Mouse (Mus musculus) limb, embryonic 13.5 days (tissue): Measurements from ENCODE around the gene Fars2. TPM values are rescaled to one million over a fixed set of nuclear protein-coding genes. Genes with fewer than 3 reads are reported as not detected.

Experiments
- ATAC-seq: fragments of 200-750 bp; cut with Nextera tagmentation; 2 replicates; pipeline ENCODE4 v1.8.0; 2017; ENCODE audit warnings: low read depth, moderate number of reproducible peaks, moderate TSS enrichment; ENCODE audit not compliant: low FRiP score
- H3K27ac ChIP-seq: fragments of 300-500 bp; sonication (generic); 2 replicates; pipeline ENCODE4 v1.5.1; 2015; ENCODE audit warnings: inconsistent platforms, mild to moderate bottlenecking, moderate library complexity
- H3K27me3 ChIP-seq: fragments of 300-500 bp; sonication (generic); 2 replicates; pipeline ENCODE4 v1.6.1; 2015; ENCODE audit warnings: mild to moderate bottlenecking, inconsistent platforms
- H3K36me3 ChIP-seq: fragments of 300-500 bp; sonication (generic); 2 replicates; pipeline ENCODE4 v1.6.1; 2015; ENCODE audit warnings: inconsistent platforms, mild to moderate bottlenecking, moderate library complexity
- H3K4me1 ChIP-seq: fragments of 300-500 bp; sonication (generic); 2 replicates; pipeline ENCODE4 v1.6.1; 2015; ENCODE audit warnings: inconsistent platforms
- H3K4me2 ChIP-seq: fragments of 300-500 bp; sonication (generic); replicated peaks from 2 replicates; pipeline ENCODE4 v1.6.1; 2015; ENCODE audit warnings: inconsistent platforms, mild to moderate bottlenecking, moderate library complexity
- H3K4me3 ChIP-seq: fragments of 300-500 bp; sonication (generic); 2 replicates; pipeline ENCODE4 v1.5.1; 2015; ENCODE audit warnings: moderate library complexity, mild to moderate bottlenecking, inconsistent platforms
- H3K9ac ChIP-seq: fragments of 300-500 bp; sonication (generic); 2 replicates; pipeline ENCODE4 v1.6.1; 2015; ENCODE audit warnings: mild to moderate bottlenecking, inconsistent platforms
- H3K9me3 ChIP-seq: fragments of 300-500 bp; sonication (generic); 2 replicates; pipeline ENCODE4 v1.6.1; 2016; ENCODE audit warnings: inconsistent platforms
- WGBS: fragments of 180-500 bp; shearing (Covaris S2); methylation state at CpG from one replicate; pipeline ENCODE4 v1.1.7; 2015; 5-methylcytosine and 5-hydroxymethylcytosine counted together
- polyA plus RNA-seq: library from polyadenylated mRNA; unstranded; fragments of >200 nt; fragmentation: Nextera tagmentation; extraction: Ambion mirVana; gene quantifications from 2 replicates; pipeline ENCODE4 v1.2.1, GENCODE M21; 2015

The Fars2 gene
- polyA plus RNA-seq, 1 experiment from 2014 or later, result 35.1 TPM

DNA sequence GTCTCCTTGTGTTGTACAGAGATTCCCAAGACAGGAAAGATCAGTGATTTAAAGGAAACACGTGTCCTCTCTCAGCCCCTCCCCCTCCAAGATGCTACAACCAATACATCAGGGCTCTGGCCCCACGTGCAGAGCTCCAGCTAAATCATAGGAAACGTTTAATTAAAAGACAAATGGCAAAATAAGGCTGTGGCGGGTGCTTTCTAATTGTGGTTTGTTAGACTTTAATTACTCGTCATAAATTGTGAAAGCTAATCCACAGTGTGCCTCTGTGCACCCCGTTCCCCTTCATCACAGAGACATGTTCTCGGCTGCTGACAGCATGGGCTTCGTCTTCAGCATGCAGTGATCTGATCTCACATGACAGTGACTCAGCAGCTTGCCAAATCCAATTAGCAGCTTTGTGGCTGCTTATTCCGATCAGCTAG, 400.9 kb downstream of the Fars2 start:
- Histone ChIP-seq H3K9me3 (no peaks in the 10 kb centered on the region), H3K27me3 (no peaks in the 10 kb centered on the region), H3K9ac (no peak overlapping the region), H3K36me3 (no peaks in the 10 kb centered on the region), H3K4me3 (no peak overlapping the region), H3K4me1 (peaks cover 3% of the 10 kb centered on the region; the same call in 1 of the 2 replicates), H3K4me2 (no peak overlapping the region), H3K27ac (no peak overlapping the region)
- no peak for ATAC-seq
- WGBS, result 21% methylated on average over 9 of the region's 9 CpGs

DNA sequence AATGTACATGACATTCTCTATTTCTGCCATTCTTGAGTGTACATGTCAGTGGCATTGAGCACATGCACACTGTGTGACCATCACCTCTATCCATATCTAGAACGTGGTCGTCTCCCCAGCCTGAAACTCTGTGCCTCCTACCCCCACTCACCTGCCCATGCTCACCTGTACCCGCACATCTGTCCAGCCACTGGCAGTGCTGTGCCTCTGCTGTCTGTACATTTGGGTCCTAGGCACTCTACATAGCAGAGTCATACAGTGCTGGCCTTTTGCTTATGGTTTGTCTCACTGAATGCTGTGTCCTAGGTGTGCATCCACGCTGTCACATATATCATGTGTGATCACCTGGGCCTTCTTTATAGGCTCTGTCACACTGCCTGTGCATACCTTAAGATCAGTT, 410.5 kb downstream of the Fars2 start:
- ATAC-seq, result no peak
- no peaks in the 10 kb centered on the region for H3K36me3 ChIP-seq
- H3K27me3 ChIP-seq, result no peaks in the 10 kb centered on the region
- peaks cover 19% of the 10 kb centered on the region for H3K4me1 ChIP-seq
- H3K4me3 ChIP-seq, result no peak overlapping the region
- 93% methylated on average over 4 of the region's 4 CpGs for WGBS
- no peak overlapping the region for H3K9ac ChIP-seq
- no peaks in the 10 kb centered on the region for H3K9me3 ChIP-seq
- H3K27ac ChIP-seq, result no peak overlapping the region
- H3K4me2 ChIP-seq, result no peak overlapping the region

DNA sequence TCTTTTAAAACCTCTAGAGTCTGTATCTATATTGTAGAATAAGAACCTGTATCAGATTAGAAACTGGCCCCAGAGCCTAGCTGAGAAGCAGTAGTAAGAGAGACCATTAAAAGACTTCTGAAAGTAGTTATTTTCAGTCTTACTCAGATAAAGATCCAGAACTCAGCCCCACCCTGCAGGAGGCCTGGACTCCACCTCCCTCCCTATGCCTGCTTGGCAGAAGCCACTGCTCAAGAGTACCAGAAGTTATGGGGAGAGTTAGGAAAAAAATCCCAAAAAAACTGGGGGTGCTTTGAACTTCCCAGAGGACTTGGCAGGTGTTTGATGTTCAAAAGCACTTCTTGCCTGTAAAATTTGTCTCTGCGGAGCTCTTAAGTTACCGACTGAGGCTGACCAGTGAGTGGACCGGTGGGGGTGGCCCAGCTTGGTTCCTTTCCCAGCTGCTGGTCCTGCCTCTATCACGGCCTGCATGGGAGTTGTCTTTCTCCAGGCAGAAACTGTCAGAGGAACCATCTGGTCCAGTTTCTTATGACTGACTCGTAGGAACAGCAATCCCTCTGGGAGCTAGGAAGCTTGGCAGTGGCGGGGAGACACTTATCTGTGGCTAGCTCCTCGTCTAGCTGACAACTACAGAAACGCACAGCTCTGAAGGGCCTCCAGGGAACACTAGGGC, 411.1 kb downstream of the Fars2 start:
- no peak overlapping the region for H3K27ac ChIP-seq
- 35% methylated on average over 8 of the region's 8 CpGs for WGBS
- H3K4me3 ChIP-seq, result no peak overlapping the region
- ATAC-seq, result no peak
- peaks cover 19% of the 10 kb centered on the region for H3K4me1 ChIP-seq
- no peak overlapping the region for H3K9ac ChIP-seq
- H3K36me3 ChIP-seq, result no peaks in the 10 kb centered on the region
- no peaks in the 10 kb centered on the region for H3K9me3 ChIP-seq
- H3K27me3 ChIP-seq, result no peaks in the 10 kb centered on the region
- H3K4me2 ChIP-seq, result no peak overlapping the region

DNA sequence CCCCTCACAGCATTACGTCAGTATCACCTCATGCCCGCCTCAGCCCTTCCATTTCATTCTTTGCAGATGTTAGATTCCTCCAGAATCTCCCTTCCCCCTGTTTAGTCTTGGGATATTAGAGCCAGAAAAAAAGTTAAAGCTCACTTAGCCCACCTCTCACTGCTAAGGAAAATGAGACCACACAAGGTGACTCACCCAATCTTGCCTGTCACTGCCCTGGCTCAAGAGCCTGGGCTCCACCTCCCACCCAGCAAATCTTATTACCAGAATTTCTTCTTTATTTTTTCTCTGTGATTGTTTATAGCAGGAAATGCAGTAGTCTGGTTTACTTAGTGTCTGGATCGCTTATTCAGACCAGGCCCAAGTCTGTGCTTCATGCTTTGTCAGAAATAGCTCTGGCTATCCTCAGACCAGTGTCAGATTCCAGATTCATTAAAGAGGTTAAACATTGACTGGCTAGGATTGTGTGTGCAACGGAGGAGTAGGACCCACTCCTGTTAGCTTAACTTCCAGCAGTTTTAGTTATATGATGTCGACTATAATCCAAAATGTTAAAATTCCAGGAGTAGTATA, 412.3 kb downstream of the Fars2 start:
- Histone ChIP-seq H3K9ac (no peak overlapping the region), H3K27ac (no peak overlapping the region), H3K4me3 (no peak overlapping the region), H3K36me3 (no peaks in the 10 kb centered on the region), H3K9me3 (no peaks in the 10 kb centered on the region), H3K4me2 (no peak overlapping the region), H3K27me3 (no peaks in the 10 kb centered on the region), H3K4me1 (peaks cover 19% of the 10 kb centered on the region)
- WGBS, result 40% methylated on average over 5 of the region's 5 CpGs
- no peak for ATAC-seq

DNA sequence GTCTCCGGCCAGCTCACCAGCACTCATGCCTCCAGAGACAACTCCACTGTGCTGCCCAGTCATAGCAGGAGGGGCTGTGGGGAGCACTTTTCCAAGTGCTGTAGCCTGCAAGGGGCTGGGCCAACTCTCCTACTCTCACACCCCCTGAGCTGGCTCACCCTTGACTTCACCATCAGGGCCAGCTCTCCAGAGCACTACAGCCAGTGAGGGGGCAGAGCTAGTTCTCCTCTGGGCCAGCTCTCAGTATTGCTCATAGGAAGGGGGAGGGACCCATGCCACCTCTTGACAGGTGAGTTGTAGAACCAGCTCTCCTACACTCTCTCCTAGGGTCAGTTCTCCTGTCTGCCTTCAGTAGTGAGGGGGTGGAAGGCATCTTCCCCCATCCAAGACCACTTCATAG, 413.6 kb downstream of the Fars2 start:
- H3K9ac ChIP-seq, result no peak overlapping the region
- no peaks in the 10 kb centered on the region for H3K9me3 ChIP-seq
- peaks cover 25% of the 10 kb centered on the region for H3K4me1 ChIP-seq
- WGBS, result 93% methylated on average over 1 of the region's 1 CpGs
- no peaks in the 10 kb centered on the region for H3K36me3 ChIP-seq
- no peak overlapping the region for H3K4me2 ChIP-seq
- H3K27ac ChIP-seq, result no peak overlapping the region
- H3K27me3 ChIP-seq, result no peaks in the 10 kb centered on the region
- no peak overlapping the region for H3K4me3 ChIP-seq
- no peak for ATAC-seq

DNA sequence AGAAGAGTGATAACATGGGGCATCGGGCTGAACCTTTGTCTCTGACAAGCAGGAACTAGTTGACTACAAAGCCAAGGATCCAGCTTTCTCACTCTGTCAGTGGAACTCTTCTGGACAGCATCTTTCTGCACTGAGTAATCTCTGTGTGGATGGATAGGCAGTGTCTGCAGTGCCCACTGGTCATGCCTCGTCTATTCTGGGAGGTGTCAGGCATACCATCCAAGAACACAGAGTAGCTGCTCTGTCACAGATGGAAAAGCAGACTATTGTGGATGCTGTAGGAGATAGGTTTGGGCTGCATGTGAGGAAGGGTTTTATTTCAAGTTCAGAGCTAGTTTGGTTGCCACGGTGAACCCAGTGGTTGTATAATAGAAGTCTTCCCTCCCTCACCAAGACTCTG, 414.7 kb downstream of the Fars2 start:
- Histone ChIP-seq H3K9me3 (no peaks in the 10 kb centered on the region), H3K4me3 (no peak overlapping the region), H3K27me3 (no peaks in the 10 kb centered on the region), H3K27ac (no peak overlapping the region), H3K4me1 (peaks cover 32% of the 10 kb centered on the region), H3K36me3 (no peaks in the 10 kb centered on the region), H3K4me2 (no peak overlapping the region), H3K9ac (no peak overlapping the region)
- 87% methylated on average over 3 of the region's 3 CpGs for WGBS
- no peak for ATAC-seq

DNA sequence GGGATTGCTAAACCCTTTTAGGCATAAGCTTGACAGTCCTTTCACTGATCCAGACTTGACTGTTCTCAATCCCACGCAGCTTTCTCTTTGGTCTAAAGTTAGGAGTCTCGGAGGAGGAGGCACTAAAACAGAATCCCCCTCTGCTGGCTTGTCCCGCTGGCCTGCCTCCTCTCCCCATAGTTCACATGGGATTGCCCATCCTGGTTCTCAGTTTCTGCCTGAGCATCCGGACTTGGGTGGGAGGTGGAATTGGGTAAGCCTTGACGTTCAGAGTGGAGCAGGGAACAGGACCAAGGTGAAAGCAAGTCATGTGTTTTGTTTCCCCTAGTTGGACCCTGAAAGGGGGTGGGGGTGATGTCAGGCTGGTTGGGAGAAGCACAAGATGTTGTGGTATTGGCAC, 415.9 kb downstream of the Fars2 start:
- whole genome bisulfite sequencing, result 87% methylated on average over 5 of the region's 5 CpGs
- no peak for ATAC-seq
- peaks cover 34% of the 10 kb centered on the region for H3K4me1 ChIP-seq
- no peak overlapping the region for H3K4me3 ChIP-seq
- no peaks in the 10 kb centered on the region for H3K36me3 ChIP-seq
- H3K9me3 ChIP-seq, result no peaks in the 10 kb centered on the region
- no peak overlapping the region for H3K4me2 ChIP-seq
- no peaks in the 10 kb centered on the region for H3K27me3 ChIP-seq
- no peak overlapping the region for H3K27ac ChIP-seq
- no peak overlapping the region for H3K9ac ChIP-seq

DNA sequence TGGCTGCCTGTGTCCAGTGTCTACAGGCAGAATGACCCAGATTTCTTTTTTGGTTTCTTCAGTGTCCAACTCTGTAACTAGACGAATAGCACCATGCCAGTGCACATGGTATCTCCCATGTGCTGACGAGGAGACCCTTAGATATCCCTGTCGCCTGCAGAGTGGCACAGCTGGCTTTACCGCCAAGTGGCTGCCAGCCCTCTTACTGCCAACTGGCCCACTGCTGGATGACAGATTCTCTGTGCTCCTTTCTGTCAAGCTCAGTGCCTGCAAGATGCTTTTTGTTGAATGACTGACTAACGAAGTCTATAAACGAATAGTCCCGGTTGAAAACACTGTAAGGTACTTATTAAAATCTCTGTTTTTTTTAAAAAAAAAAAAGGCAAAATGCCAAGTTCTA, 416.3 kb downstream of the Fars2 start:
- Histone ChIP-seq H3K4me3 (no peak overlapping the region), H3K9ac (no peak overlapping the region), H3K4me1 (peaks cover 34% of the 10 kb centered on the region), H3K9me3 (no peaks in the 10 kb centered on the region), H3K4me2 (no peak overlapping the region), H3K27ac (no peak overlapping the region), H3K36me3 (no peaks in the 10 kb centered on the region), H3K27me3 (no peaks in the 10 kb centered on the region)
- ATAC-seq, result no peak
- 66% methylated on average over 7 of the region's 7 CpGs for WGBS

DNA sequence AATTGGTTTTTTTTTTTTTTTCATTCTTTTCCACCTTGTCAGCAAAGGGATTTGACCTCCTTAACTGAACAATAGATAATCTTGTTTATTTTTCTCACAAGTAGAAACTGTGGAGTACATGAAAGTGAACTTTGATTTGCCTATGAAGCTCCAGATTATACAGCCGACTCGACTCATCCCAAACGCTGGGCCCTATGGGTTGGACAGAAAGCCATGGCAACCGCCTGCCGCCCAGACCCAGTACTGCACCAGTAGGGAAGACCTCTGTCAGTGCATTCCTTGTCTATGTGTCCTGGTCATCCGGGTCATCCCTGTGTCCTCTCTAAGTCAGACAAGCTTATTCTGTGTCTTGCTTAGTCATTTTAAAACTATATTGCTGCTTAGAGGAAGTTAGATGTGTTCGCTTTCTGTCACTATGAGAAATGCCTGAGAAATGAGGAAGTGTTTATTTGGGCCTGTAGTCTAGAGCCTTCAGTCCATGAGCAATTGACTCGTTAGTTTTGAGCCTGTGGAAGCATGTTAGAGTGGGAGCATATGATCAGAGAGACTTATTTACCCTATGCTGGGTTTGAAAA, 416.8 kb downstream of the Fars2 start:
- no peak overlapping the region for H3K27ac ChIP-seq
- no peaks in the 10 kb centered on the region for H3K9me3 ChIP-seq
- H3K36me3 ChIP-seq, result no peaks in the 10 kb centered on the region
- H3K4me1 ChIP-seq, result peaks cover 32% of the 10 kb centered on the region
- no peak overlapping the region for H3K4me2 ChIP-seq
- H3K27me3 ChIP-seq, result no peaks in the 10 kb centered on the region
- H3K9ac ChIP-seq, result no peak overlapping the region
- WGBS, result 89% methylated on average over 8 of the region's 8 CpGs
- no peak for ATAC-seq
- H3K4me3 ChIP-seq, result no peak overlapping the region

DNA sequence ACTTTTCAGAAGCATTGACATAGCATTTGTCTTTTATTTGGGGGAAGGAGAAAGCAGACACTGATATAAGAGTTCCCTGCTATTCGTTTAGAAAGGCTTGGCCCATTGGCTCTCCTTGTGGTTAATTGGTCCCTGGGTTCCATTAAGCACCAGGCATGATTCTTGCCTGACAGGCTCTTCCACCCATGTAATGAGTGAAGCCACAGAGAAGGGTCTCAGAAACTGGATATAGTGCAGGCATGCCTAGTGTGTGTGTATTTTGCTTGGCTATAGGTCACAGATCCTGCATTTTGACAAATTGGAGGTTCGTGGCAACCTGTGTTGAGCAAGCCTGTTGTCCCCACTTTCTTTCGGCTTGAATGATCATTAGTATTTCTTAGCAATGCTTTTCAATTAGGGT, 420.4 kb downstream of the Fars2 start:
- H3K27me3 ChIP-seq, result no peaks in the 10 kb centered on the region
- H3K36me3 ChIP-seq, result no peaks in the 10 kb centered on the region
- no peak overlapping the region for H3K4me2 ChIP-seq
- no peak overlapping the region for H3K9ac ChIP-seq
- WGBS, result 47% methylated on average over 3 of the region's 3 CpGs
- H3K9me3 ChIP-seq, result no peaks in the 10 kb centered on the region
- H3K4me1 ChIP-seq, result peaks cover 24% of the 10 kb centered on the region
- H3K27ac ChIP-seq, result no peak overlapping the region
- H3K4me3 ChIP-seq, result no peak overlapping the region
- ATAC-seq, result no peak

DNA sequence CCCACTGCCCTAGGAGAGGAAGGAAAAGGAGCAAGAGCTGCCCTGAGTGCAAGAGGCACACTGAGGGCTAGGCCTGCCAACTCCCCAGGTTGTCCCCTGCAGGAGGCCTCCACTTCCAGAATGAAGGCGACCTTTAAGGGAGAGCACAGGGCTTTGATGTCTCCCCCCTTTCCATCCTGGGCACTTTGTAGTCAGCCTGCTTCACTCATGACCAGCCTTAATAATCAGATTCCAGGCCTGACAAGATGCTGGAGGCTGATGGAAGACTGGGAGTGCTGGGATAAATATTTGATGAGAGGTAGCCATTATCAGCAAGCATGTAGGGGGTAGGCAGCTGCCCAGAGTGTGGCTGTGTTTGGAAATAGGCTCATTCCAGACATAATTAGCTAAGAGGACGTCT, 421.2 kb downstream of the Fars2 start:
- Histone ChIP-seq H3K9ac (no peak overlapping the region), H3K27ac (no peak overlapping the region), H3K36me3 (no peaks in the 10 kb centered on the region), H3K4me1 (peaks cover 24% of the 10 kb centered on the region), H3K4me3 (no peak overlapping the region), H3K9me3 (peaks cover 3% of the 10 kb centered on the region; the same call in 1 of the 2 replicates), H3K27me3 (no peaks in the 10 kb centered on the region), H3K4me2 (no peak overlapping the region)
- ATAC-seq, result no peak
- 53% methylated on average over 2 of the region's 2 CpGs for WGBS

DNA sequence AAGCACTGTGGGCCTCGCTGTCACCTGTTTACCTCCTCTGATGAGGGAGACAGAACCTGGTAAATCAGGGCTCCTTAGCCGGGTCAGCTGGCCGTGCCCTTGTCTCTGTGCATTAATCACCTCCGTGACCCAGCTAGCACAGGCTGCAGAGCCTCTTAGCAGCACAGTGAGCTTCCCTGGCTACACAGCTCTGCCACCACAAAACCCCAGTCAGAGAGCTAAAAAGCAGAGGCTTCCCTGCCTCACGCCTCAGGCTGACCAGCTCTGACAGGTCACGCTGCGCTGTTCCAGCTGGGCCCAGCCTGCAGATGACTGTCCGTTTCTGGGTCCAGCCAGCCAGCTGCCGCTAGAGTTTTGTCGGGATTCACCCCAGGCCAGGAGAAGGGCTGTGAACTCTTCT, 423.0 kb downstream of the Fars2 start:
- no peak overlapping the region for H3K4me3 ChIP-seq
- H3K27me3 ChIP-seq, result no peaks in the 10 kb centered on the region
- H3K4me2 ChIP-seq, result no peak overlapping the region
- 51% methylated on average over 10 of the region's 10 CpGs for WGBS
- H3K36me3 ChIP-seq, result no peaks in the 10 kb centered on the region
- H3K9ac ChIP-seq, result no peak overlapping the region
- peaks cover 6% of the 10 kb centered on the region; the same call in 1 of the 2 replicates for H3K9me3 ChIP-seq
- H3K4me1 ChIP-seq, result peaks cover 24% of the 10 kb centered on the region
- no peak for ATAC-seq
- H3K27ac ChIP-seq, result no peak overlapping the region
